ENCODE assay signal across 8 mouse cellular contexts in the genomic region with DNA sequence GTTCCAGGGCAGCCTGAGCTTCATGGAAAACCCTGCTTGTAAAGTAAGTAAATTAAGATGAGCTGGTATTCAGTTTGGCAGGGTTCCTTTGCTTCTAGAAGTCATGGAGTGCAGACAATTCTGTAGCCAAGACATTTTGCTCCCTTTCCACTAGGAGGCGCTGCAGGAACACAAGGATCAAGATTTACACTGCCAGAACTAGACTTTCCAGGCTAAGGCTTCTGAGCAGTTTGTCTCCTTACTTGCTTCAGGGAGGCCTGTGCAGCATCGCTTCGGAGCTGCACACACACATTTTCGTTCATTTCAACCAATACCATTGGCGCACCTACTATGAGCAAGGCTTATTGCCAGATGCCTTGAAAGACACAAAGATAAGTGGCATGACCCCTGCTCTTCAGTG.
A peak's percentile ranks its signal among the peaks of the same experiment; 100 is the strongest.
DNase-seq lines count a peak whose midpoint lies in the region; ATAC-seq and TF ChIP-seq lines count a peak whose summit lies in the region.

No protein-coding gene starts in this region.

- no peak for ATAC-seq in intestine, embryonic 14.5 days (replicated peaks; ENCODE audit: low FRiP score, low TSS enrichment, low read depth)
- no peak for ATAC-seq in intestine, embryonic 15.5 days
- ATAC-seq in hematopoietic stem cell, adult 5-6 weeks (replicated peaks in 1 of 2; ENCODE audit: insufficient read depth in 1 of 2, low FRiP score in 2 of 2, low TSS enrichment in 1 of 2, low read depth in 1 of 2, poor library complexity in 2 of 2, severe bottlenecking in 2 of 2), result peak; percentile 53 to 59; a peak in 3 of 4 replicates
- ATAC-seq in neural tube, embryonic 12.5 days (ENCODE audit: low FRiP score, low read depth), result peak; percentile 37; the same call in 1 of the 2 replicates
- no peak for ATAC-seq in megakaryocyte, adult 5-6 weeks (ENCODE audit: poor library complexity, severe bottlenecking)

- no peak overlapping the region for H3K4me3 ChIP-seq in intestine, embryonic 14.5 days (ENCODE audit: low read depth, low read length)
- no peak overlapping the region for H3K4me3 ChIP-seq in intestine, embryonic 15.5 days (replicated peaks)
- H3K4me3 ChIP-seq in cortical plate, adult 2 months (ENCODE audit: insufficient read depth, low read length), result no peak overlapping the region
- H3K4me3 ChIP-seq in neural tube, embryonic 12.5 days, result no peak overlapping the region

- no peak for TF ChIP-seq POLR2A in cortical plate, adult 2 months (IDR thresholded peaks at IDR 0.05; ENCODE audit: extremely low read depth, insufficient read depth, low read length)

- no peaks in the 10 kb centered on the region for H3K4me1 ChIP-seq in intestine, embryonic 14.5 days (replicated peaks; ENCODE audit: control insufficient read depth, insufficient read depth, low read length)
- H3K4me1 ChIP-seq in intestine, embryonic 15.5 days (replicated peaks), result no peaks in the 10 kb centered on the region
- no peaks in the 10 kb centered on the region for H3K4me1 ChIP-seq in cortical plate, adult 2 months (ENCODE audit: control insufficient read depth, insufficient read depth, low read length)
- no peaks in the 10 kb centered on the region for H3K4me1 ChIP-seq in neural tube, embryonic 12.5 days

- 26% methylated on average over 5 of the region's 5 CpGs for WGBS in intestine, embryonic 14.5 days
- 32% methylated on average over 5 of the region's 5 CpGs for WGBS in intestine, embryonic 15.5 days
- 49% methylated on average over 5 of the region's 5 CpGs for WGBS in neural tube, embryonic 12.5 days

- intact Hi-C loops in left cerebral cortex, postnatal 14 days (cut with DNase I), result no loop called here

- no peaks in the 10 kb centered on the region for H3K36me3 ChIP-seq in intestine, embryonic 14.5 days (ENCODE audit: control insufficient read depth, insufficient read depth, low read length)
- H3K36me3 ChIP-seq in intestine, embryonic 15.5 days, result no peaks in the 10 kb centered on the region
- no peaks in the 10 kb centered on the region for H3K36me3 ChIP-seq in neural tube, embryonic 12.5 days

- H3K27ac ChIP-seq in intestine, embryonic 14.5 days (ENCODE audit: low read depth), result no peak overlapping the region
- no peak overlapping the region for H3K27ac ChIP-seq in intestine, embryonic 15.5 days
- no peak overlapping the region for H3K27ac ChIP-seq in cortical plate, adult 2 months (ENCODE audit: insufficient read depth, low read length)
- H3K27ac ChIP-seq in neural tube, embryonic 12.5 days, result no peak overlapping the region

- H3K9me3 ChIP-seq in intestine, embryonic 14.5 days (ENCODE audit: control insufficient read depth, low read length), result no peaks in the 10 kb centered on the region
- H3K9me3 ChIP-seq in intestine, embryonic 15.5 days, result no peaks in the 10 kb centered on the region
- H3K9me3 ChIP-seq in neural tube, embryonic 12.5 days, result no peaks in the 10 kb centered on the region

- TF ChIP-seq CTCF in cortical plate, adult 2 months (IDR thresholded peaks at IDR 0.05; ENCODE audit: extremely low read depth, insufficient read depth, low read length), result peak; percentile 59

- no peak overlapping the region for H3K9ac ChIP-seq in intestine, embryonic 14.5 days (ENCODE audit: low read length)
- H3K9ac ChIP-seq in intestine, embryonic 15.5 days, result no peak overlapping the region
- H3K9ac ChIP-seq in neural tube, embryonic 12.5 days, result no peak overlapping the region

- no peaks in the 10 kb centered on the region for H3K27me3 ChIP-seq in intestine, embryonic 14.5 days (replicated peaks; ENCODE audit: control insufficient read depth, insufficient read depth, low read length)
- no peaks in the 10 kb centered on the region for H3K27me3 ChIP-seq in intestine, embryonic 15.5 days (replicated peaks)
- no peaks in the 10 kb centered on the region for H3K27me3 ChIP-seq in neural tube, embryonic 12.5 days (replicated peaks)

- peak; percentile 61 for DNase-seq in intestine, embryonic 14.5 days (ENCODE audit: low spot score)
- DNase-seq in adrenal gland, adult (ENCODE audit: inconsistent age in 2 of 2, low spot score in 1 of 2), result peak; percentile 40 to 80
- DNase-seq in left cerebral cortex, postnatal 14 days (ENCODE audit: low spot score in 2 of 2), result peak; percentile 56 to 58

- H3K4me2 ChIP-seq in intestine, embryonic 14.5 days (ENCODE audit: low read length), result no peak overlapping the region
- no peak overlapping the region for H3K4me2 ChIP-seq in intestine, embryonic 15.5 days (replicated peaks)
- no peak overlapping the region for H3K4me2 ChIP-seq in neural tube, embryonic 12.5 days (replicated peaks)

Comparison
In these comparisons a context has a peak if more than half of its experiments do, and no peak if none do; other contexts are left out.
1. ATAC-seq: peak in hematopoietic stem cell, adult 5-6 weeks (2 of 2) and neural tube, embryonic 12.5 days (single experiment); none in intestine, embryonic 14.5 days (single experiment), intestine, embryonic 15.5 days (single experiment) and megakaryocyte, adult 5-6 weeks (single experiment).
2. Peak in every context shown above with its lines, with median percentiles within 50 percentile points of each other: DNase-seq.